Mouse (Mus musculus) hindbrain, embryonic 10.5 days (tissue): ENCODE data around the gene Bbs10. TPM values are rescaled to one million over a fixed set of nuclear protein-coding genes. Genes with fewer than 3 reads are reported as not detected.

Source experiments
- DNase-seq: peaks from one replicate; pipeline ENCODE4 v3.0.0-alpha.2; 2017; ENCODE audit warnings: low spot score
- H3K27ac ChIP-seq: fragments of 300-500 bp; sonication (generic); 2 replicates; pipeline ENCODE4 v1.5.1; 2016; ENCODE audit warnings: mild to moderate bottlenecking, moderate library complexity
- H3K27me3 ChIP-seq: fragments of 300-500 bp; sonication (generic); 2 replicates; pipeline ENCODE4 v1.6.1; 2016; ENCODE audit warnings: mild to moderate bottlenecking; ENCODE audit not compliant: poor library complexity, insufficient read depth, severe bottlenecking
- H3K36me3 ChIP-seq: fragments of 300-500 bp; sonication (generic); 2 replicates; pipeline ENCODE4 v1.6.1; 2016; ENCODE audit warnings: mild to moderate bottlenecking, moderate library complexity
- H3K4me1 ChIP-seq: fragments of 300-500 bp; sonication (generic); replicated peaks from 2 replicates; pipeline ENCODE4 v1.6.1; 2016; ENCODE audit warnings: mild to moderate bottlenecking
- H3K4me3 ChIP-seq: fragments of 300-500 bp; sonication (generic); 2 replicates; pipeline ENCODE4 v1.5.1; 2016; ENCODE audit warnings: mild to moderate bottlenecking, moderate library complexity
- H3K9me3 ChIP-seq: fragments of 300-500 bp; sonication (generic); 2 replicates; pipeline ENCODE4 v1.6.1; 2016; ENCODE audit warnings: mild to moderate bottlenecking, moderate library complexity
- WGBS: fragments of 180-500 bp; shearing (Covaris S2); methylation state at CpG from one replicate; pipeline ENCODE4 v1.1.7; 2016; 5-methylcytosine and 5-hydroxymethylcytosine counted together
- polyA plus RNA-seq: library from polyadenylated mRNA; unstranded; fragments of >200 nt; fragmentation: Nextera tagmentation; extraction: Ambion mirVana; gene quantifications from 2 replicates; pipeline ENCODE4 v1.2.1, GENCODE M21; 2016

The Bbs10 gene
- 5.4 and 6.9 TPM in 2 replicates for polyA plus RNA-seq

- peak; percentile 97 for DNase-seq
- peak within 1 kb of the TSS; percentile 76 for H3K4me3 ChIP-seq
- peaks cover 18% of the 10 kb centered on the region for H3K4me1 ChIP-seq
- peak within 1 kb of the TSS; percentile 95 for H3K27ac ChIP-seq
- H3K36me3 ChIP-seq, result peaks cover 5% of the 10 kb centered on the region; the same call in 1 of the 2 replicates
- H3K9me3 ChIP-seq, result no peaks in the 10 kb centered on the region
- 2% methylated on average over 54 of the region's 54 CpGs for WGBS
- no peaks in the 10 kb centered on the region for H3K27me3 ChIP-seq
Observed at GRCm38 (mm10) chr10:111298140-111299098, at the start of gene Bbs10. TSS of gene Bbs10 (plus strand) at chr10:111298679.

DNA sequence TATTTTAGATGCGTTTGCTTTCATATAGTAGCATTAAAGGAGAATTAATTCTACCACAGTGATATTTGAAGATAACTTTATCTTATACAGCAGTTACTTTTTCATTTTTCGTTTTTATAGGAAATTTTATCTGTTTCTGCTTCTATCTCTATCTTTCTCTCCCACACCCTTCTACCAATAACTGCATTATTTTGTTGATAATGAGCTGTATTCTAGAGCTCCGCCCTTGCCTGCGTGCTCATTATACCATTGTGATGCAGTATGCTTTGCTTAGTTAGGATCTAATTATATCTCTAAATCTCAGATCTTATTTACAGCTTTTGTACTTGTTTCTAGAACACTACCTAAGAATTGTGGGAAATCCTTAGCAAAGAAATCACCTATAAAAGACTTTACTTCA, 48.3 kb upstream of the Bbs10 start:
- Histone ChIP-seq H3K4me1 (no peaks in the 10 kb centered on the region), H3K4me3 (no peak overlapping the region), H3K36me3 (no peaks in the 10 kb centered on the region), H3K27me3 (no peaks in the 10 kb centered on the region), H3K27ac (no peak overlapping the region), H3K9me3 (no peaks in the 10 kb centered on the region)
- DNase-seq, result no peak
- WGBS, result 93% methylated on average over 4 of the region's 4 CpGs

GRCm38 (mm10) chr10:111251666-111252065, 46.8 kb upstream of the Bbs10 start:
- no peaks in the 10 kb centered on the region for H3K27me3 ChIP-seq
- no peak overlapping the region for H3K4me3 ChIP-seq
- H3K27ac ChIP-seq, result no peak overlapping the region
- H3K36me3 ChIP-seq, result no peaks in the 10 kb centered on the region
- H3K9me3 ChIP-seq, result no peaks in the 10 kb centered on the region
- DNase-seq, result no peak
- WGBS, result 78% methylated on average over 5 of the region's 5 CpGs
- no peaks in the 10 kb centered on the region for H3K4me1 ChIP-seq

GRCm38 (mm10) chr10:111255228-111255627, 43.3 kb upstream of the Bbs10 start:
- Histone ChIP-seq H3K4me3 (no peak overlapping the region), H3K9me3 (no peaks in the 10 kb centered on the region), H3K27ac (no peak overlapping the region), H3K4me1 (no peaks in the 10 kb centered on the region), H3K27me3 (no peaks in the 10 kb centered on the region), H3K36me3 (no peaks in the 10 kb centered on the region)
- DNase-seq, result no peak
- WGBS, result 92% methylated on average over 6 of the region's 6 CpGs

DNA sequence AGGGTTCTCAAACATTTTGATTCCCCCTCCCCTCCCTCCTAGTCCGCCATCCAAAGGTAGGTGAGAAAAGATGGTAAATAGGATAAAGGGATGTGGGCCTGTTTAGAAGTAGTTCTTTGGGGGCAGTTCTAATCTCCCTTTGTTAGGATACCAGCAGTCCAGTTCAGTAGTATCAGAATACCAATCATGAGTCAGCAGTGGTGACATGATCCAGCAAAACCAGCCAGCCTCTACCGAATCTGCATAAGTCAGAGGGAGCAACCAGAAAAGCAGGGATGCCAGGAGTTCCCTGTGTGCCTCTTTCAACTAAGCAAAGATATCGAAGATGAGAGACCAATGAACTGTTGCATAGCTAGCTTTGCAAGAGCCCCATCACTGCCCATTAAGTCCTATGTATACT, 42.3 kb upstream of the Bbs10 start:
- 89% methylated on average over 3 of the region's 3 CpGs for WGBS
- H3K4me3 ChIP-seq, result no peak overlapping the region
- no peaks in the 10 kb centered on the region for H3K9me3 ChIP-seq
- H3K4me1 ChIP-seq, result no peaks in the 10 kb centered on the region
- no peaks in the 10 kb centered on the region for H3K36me3 ChIP-seq
- H3K27me3 ChIP-seq, result no peaks in the 10 kb centered on the region
- no peak for DNase-seq
- H3K27ac ChIP-seq, result no peak overlapping the region

DNA sequence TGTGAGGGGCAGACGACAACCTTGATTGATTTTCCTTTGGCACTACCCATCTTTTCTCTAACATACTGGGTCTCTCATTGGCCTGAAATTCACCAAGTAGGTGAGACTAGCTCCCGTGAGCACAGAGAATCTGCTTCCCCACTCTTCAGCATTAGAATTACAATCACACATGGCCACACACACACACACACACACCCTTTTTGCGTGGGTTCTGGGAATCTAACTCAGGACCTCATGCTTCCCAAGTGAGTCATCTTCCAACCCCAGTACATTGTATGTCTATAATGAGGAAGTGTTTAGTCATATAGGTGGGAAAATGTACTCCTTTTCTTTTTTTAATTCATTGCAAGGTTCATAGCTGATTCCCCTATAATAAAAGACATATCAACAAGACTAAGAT, 41.1 kb upstream of the Bbs10 start:
- no peaks in the 10 kb centered on the region for H3K4me1 ChIP-seq
- H3K9me3 ChIP-seq, result no peaks in the 10 kb centered on the region
- 92% methylated on average over 3 of the region's 3 CpGs for WGBS
- no peaks in the 10 kb centered on the region for H3K36me3 ChIP-seq
- H3K27me3 ChIP-seq, result no peaks in the 10 kb centered on the region
- no peak for DNase-seq
- H3K27ac ChIP-seq, result no peak overlapping the region
- H3K4me3 ChIP-seq, result no peak overlapping the region

- DNase-seq, result no peak
Observed at GRCm38 (mm10) chr10:111258256-111258655, 40.2 kb upstream of the Bbs10 start.

DNA sequence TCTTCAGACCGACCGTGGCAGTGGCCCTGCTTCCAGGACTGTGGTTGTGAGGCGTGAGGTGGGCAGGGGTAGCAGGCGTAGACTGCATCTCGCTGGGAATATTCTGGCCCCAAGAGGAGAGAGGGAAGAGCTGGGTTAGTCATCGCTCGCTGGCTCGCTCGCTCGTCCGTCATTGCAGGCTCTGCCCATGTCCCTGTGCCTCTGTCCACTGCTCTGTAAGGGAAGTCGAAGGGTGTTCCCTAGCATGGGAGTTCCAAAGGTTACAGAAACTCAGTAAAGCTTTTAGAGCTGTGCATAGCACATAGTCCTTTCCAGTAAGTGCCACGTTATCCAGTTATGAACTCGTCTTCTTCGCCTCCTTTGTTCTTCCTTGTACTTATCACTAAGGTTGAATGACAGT, 26.8 kb upstream of the Bbs10 start:
- Histone ChIP-seq H3K27me3 (no peaks in the 10 kb centered on the region), H3K4me3 (no peak overlapping the region), H3K27ac (peak overlapping the region; percentile 23; the same call in 1 of the 2 replicates), H3K9me3 (no peaks in the 10 kb centered on the region), H3K36me3 (peaks cover 55% of the 10 kb centered on the region), H3K4me1 (peaks cover 10% of the 10 kb centered on the region)
- WGBS, result 88% methylated on average over 15 of the region's 15 CpGs
- DNase-seq, result no peak

More at GRCm38 (mm10) chr10:111258256-111258655, 40.2 kb upstream of the Bbs10 start:
- H3K4me3 ChIP-seq, result no peak overlapping the region
- no peaks in the 10 kb centered on the region for H3K9me3 ChIP-seq
- H3K36me3 ChIP-seq, result no peaks in the 10 kb centered on the region
- no peak overlapping the region for H3K27ac ChIP-seq
- no peaks in the 10 kb centered on the region for H3K4me1 ChIP-seq
- no peaks in the 10 kb centered on the region for H3K27me3 ChIP-seq
- WGBS, result 89% methylated on average over 3 of the region's 3 CpGs

DNA sequence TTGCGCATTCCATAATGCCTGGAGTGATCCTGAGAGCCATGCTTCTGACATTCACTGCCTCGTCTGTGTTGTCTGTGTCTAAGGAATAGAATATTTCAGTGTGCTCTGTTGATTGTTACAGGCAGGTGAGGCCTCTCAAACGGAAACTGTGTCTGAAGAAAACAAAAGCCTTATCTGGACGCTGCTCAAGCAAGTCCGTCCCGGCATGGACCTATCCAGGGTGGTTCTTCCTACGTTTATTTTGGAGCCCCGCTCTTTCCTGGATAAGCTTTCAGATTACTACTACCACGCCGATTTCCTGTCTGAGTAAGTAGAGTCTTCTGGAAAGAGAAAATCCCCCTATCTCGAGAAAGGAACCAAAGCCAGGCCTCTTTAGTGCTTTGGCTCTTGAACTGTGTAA, 25.6 kb upstream of the Bbs10 start:
- H3K27me3 ChIP-seq, result no peaks in the 10 kb centered on the region
- no peaks in the 10 kb centered on the region for H3K9me3 ChIP-seq
- peaks cover 51% of the 10 kb centered on the region for H3K36me3 ChIP-seq
- 81% methylated on average over 11 of the region's 11 CpGs for WGBS
- peaks cover 10% of the 10 kb centered on the region for H3K4me1 ChIP-seq
- no peak overlapping the region for H3K4me3 ChIP-seq
- no peak overlapping the region for H3K27ac ChIP-seq
- DNase-seq, result no peak

GRCm38 (mm10) chr10:111273463-111274088, 24.9 kb upstream of the Bbs10 start:
- peak; percentile 17 for DNase-seq
- 45% methylated on average over 5 of the region's 5 CpGs for WGBS
- Histone ChIP-seq H3K4me1 (peaks cover 10% of the 10 kb centered on the region), H3K36me3 (peaks cover 49% of the 10 kb centered on the region), H3K4me3 (no peak overlapping the region), H3K27me3 (no peaks in the 10 kb centered on the region), H3K9me3 (no peaks in the 10 kb centered on the region), H3K27ac (0 out of 2 replicates have a peak overlapping the region, but pooled peaks have one; percentile 8)

DNA sequence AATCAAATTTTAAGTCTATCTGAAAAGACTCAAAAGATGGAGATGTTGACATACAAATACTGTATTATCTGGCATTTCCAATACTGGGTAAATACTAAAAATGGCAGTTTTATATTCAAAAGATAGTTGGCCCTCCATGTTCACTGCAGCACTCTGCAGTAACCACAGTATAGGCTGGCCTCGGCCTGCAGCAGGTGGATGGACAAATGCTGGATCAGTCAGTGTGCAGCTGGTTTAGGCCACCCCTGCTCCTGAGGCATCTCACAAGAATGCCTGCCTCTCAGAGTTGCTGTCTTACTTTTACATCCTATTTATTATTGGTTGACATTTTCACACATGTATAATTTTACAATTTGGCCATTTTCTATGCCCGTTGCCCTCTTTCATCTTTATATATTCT, 22.7 kb upstream of the Bbs10 start:
- no peaks in the 10 kb centered on the region for H3K27me3 ChIP-seq
- no peak for DNase-seq
- H3K4me1 ChIP-seq, result peaks cover 10% of the 10 kb centered on the region
- peaks cover 43% of the 10 kb centered on the region for H3K36me3 ChIP-seq
- WGBS, result 93% methylated on average over 2 of the region's 2 CpGs
- no peak overlapping the region for H3K27ac ChIP-seq
- no peaks in the 10 kb centered on the region for H3K9me3 ChIP-seq
- H3K4me3 ChIP-seq, result no peak overlapping the region

- WGBS, result 50% methylated on average over 6 of the region's 6 CpGs
- Histone ChIP-seq H3K4me3 (peak overlapping the region; percentile 76), H3K27me3 (no peaks in the 10 kb centered on the region), H3K36me3 (peaks cover 8% of the 10 kb centered on the region; the same call in 1 of the 2 replicates), H3K27ac (peak overlapping the region; percentile 95; the same call in 1 of the 2 replicates), H3K9me3 (no peaks in the 10 kb centered on the region), H3K4me1 (peaks cover 18% of the 10 kb centered on the region)
- no peak for DNase-seq
Observed at GRCm38 (mm10) chr10:111297631-111298030, 848 bp upstream of the Bbs10 start.

GRCm38 (mm10) chr10:111299591-111299990, 1.1 kb downstream of the Bbs10 start:
- H3K27me3 ChIP-seq, result no peaks in the 10 kb centered on the region
- peaks cover 4% of the 10 kb centered on the region; the same call in 1 of the 2 replicates for H3K36me3 ChIP-seq
- WGBS, result 90% methylated on average over 6 of the region's 6 CpGs
- H3K4me3 ChIP-seq, result 0 out of 2 replicates have a peak overlapping the region, but pooled peaks have one; percentile 76
- H3K27ac ChIP-seq, result no peak overlapping the region
- no peak for DNase-seq
- H3K4me1 ChIP-seq, result peaks cover 18% of the 10 kb centered on the region
- H3K9me3 ChIP-seq, result no peaks in the 10 kb centered on the region
